ENCODE assay signal across 8 mouse cellular contexts in the genomic region with DNA sequence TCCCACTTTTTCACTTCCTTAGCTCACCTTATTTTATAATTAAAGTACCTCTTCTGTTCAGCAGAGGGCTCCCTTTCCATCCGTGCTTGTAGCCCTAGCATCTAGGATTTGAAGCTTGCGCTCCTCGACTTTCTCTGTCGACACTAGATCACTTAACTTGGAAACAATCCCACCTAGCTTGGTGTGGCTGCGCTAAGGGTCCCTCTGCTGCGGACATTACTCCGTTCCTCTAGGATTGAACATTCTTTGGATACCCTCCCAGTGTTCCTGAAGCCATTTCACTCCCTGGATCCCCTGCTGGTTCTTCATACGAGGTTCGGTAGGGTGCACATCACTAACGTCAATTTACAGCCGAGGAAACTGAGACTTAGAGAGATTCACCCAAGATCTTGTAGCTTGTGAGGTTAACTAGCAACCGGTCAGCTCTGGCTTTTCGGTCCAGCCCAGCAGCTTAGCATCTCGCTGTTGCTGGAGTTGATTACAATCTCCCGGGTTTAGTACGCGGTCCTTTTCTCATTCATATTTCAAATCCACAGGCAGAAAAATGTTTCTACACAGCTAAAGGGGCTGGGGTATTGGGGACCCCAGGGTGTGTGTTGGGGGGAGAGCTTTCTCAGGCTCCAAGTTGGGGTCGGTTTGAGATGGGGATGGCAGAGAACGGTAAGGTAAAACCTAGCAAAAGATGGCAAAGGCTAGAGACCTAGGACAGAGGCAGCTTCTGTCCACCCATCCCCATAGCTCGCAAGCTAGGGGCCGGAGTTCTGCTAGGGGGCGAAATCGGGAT. TPM values are rescaled to one million over a fixed set of nuclear protein-coding genes. Genes with fewer than 3 reads are reported as not detected.
DNase-seq lines count a peak whose midpoint lies in the region; ATAC-seq lines count a peak whose summit lies in the region.

No protein-coding gene starts in this region.

- no peaks in the 10 kb centered on the region for H3K9me3 ChIP-seq in embryonic facial prominence, embryonic 15.5 days (replicated peaks)
- H3K9me3 ChIP-seq in lung, embryonic 16.5 days (ENCODE audit: control insufficient read depth, low read length): no peaks in the 10 kb centered on the region

- H3K4me2 ChIP-seq in embryonic facial prominence, embryonic 15.5 days (replicated peaks): peak overlapping the region; percentile 98
- peak overlapping the region; percentile 97 for H3K4me2 ChIP-seq in lung, embryonic 16.5 days (ENCODE audit: low read depth, low read length)

- peaks cover 31% of the 10 kb centered on the region for H3K4me1 ChIP-seq in embryonic facial prominence, embryonic 15.5 days
- peaks cover 17% of the 10 kb centered on the region; the same call in 1 of the 2 replicates for H3K4me1 ChIP-seq in lung, embryonic 16.5 days (replicated peaks; ENCODE audit: control insufficient read depth, insufficient read depth, low read length)

- under 1% methylated on average over 23 of the region's 23 CpGs for WGBS in embryonic facial prominence, embryonic 15.5 days
- WGBS in lung, embryonic 16.5 days: under 1% methylated on average over 23 of the region's 23 CpGs

- no peak overlapping the region for H3K27ac ChIP-seq in embryonic facial prominence, embryonic 15.5 days (replicated peaks)
- no peak overlapping the region for H3K27ac ChIP-seq in lung, embryonic 16.5 days (ENCODE audit: low read length)

- ATAC-seq in embryonic facial prominence, embryonic 15.5 days (ENCODE audit: insufficient number of reproducible peaks, low FRiP score, low TSS enrichment, low read depth): no peak
- peak; percentile 37 to 53; a peak in 2 of 4 replicates for ATAC-seq in hematopoietic stem cell, adult 5-6 weeks (replicated peaks in 1 of 2; ENCODE audit: insufficient read depth in 1 of 2, low FRiP score in 2 of 2, low TSS enrichment in 1 of 2, low read depth in 1 of 2, poor library complexity in 2 of 2, severe bottlenecking in 2 of 2)
- 0 out of 2 replicates have a peak, but pooled peaks have one; percentile 37 for ATAC-seq in lung, embryonic 16.5 days (ENCODE audit: low read depth)

- H3K9ac ChIP-seq in embryonic facial prominence, embryonic 15.5 days: no peak overlapping the region
- H3K9ac ChIP-seq in lung, embryonic 16.5 days (ENCODE audit: low read length): no peak overlapping the region; the same call in 1 of the 2 replicates

- peak overlapping the region; percentile 59 for H3K4me3 ChIP-seq in embryonic facial prominence, embryonic 15.5 days (replicated peaks)
- H3K4me3 ChIP-seq in lung, embryonic 16.5 days (ENCODE audit: low read length): peak overlapping the region; percentile 59

- H3K27me3 ChIP-seq in embryonic facial prominence, embryonic 15.5 days: peaks cover 73% of the 10 kb centered on the region
- peaks cover 54% of the 10 kb centered on the region for H3K27me3 ChIP-seq in lung, embryonic 16.5 days (ENCODE audit: control insufficient read depth, insufficient read depth, low read depth, low read length)

- peak; percentile 9 for DNase-seq in urinary bladder, postnatal 25 days (ENCODE audit: low spot score)
- no peak for DNase-seq in urinary bladder, adult 2 months (ENCODE audit: low spot score)
- peak; percentile 46 for DNase-seq in layer of hippocampus, adult 9-10 months (ENCODE audit: low spot score)
- DNase-seq in right cerebral cortex, postnatal 10 days (ENCODE audit: low spot score in 2 of 2): peak; percentile 62 to 69
- no peak for DNase-seq in MN1 (ENCODE audit: low spot score)

- H3K36me3 ChIP-seq in embryonic facial prominence, embryonic 15.5 days: no peaks in the 10 kb centered on the region
- no peaks in the 10 kb centered on the region for H3K36me3 ChIP-seq in lung, embryonic 16.5 days (ENCODE audit: control insufficient read depth, insufficient read depth, low read length)

RNA-seq across cellular contexts. Expression of a gene that starts 0.4 kb away (rescaled TPM):
- polyA plus RNA-seq in urinary bladder, adult 2 months (2012; rRNA removed): 0.59 and 1.9 TPM in 2 replicates
- 6.3 and 6.8 TPM in 2 replicates for polyA plus RNA-seq in embryonic facial prominence, embryonic 15.5 days (2015; fragmentation: Nextera tagmentation; extraction: Ambion mirVana)
- total RNA-seq in hematopoietic stem cell, adult 5-6 weeks (2017): not detected in 2 replicates
- polyA plus RNA-seq in lung, embryonic 16.5 days (2015; fragmentation: Nextera tagmentation; extraction: Ambion mirVana): 2.4 and 3.1 TPM in 2 replicates

RNA-seq across cellular contexts. Expression of a gene that starts 49.9 kb away (rescaled TPM):
- polyA plus RNA-seq in urinary bladder, adult 2 months (2012; rRNA removed): 15.6 and 18.6 TPM in 2 replicates
- 44.2 and 47.5 TPM in 2 replicates for polyA plus RNA-seq in embryonic facial prominence, embryonic 15.5 days (2015; fragmentation: Nextera tagmentation; extraction: Ambion mirVana)
- 3.1 and 4.8 TPM in 2 replicates for total RNA-seq in hematopoietic stem cell, adult 5-6 weeks (2017)
- polyA plus RNA-seq in lung, embryonic 16.5 days (2015; fragmentation: Nextera tagmentation; extraction: Ambion mirVana): 39.0 and 40.3 TPM in 2 replicates

Comparison
In these comparisons a context has a peak if more than half of its experiments do, and no peak if none do; other contexts are left out.
1. DNase-seq: peak in urinary bladder, postnatal 25 days (single experiment), layer of hippocampus, adult 9-10 months (single experiment) and right cerebral cortex, postnatal 10 days (2 of 2); none in urinary bladder, adult 2 months (single experiment) and MN1 (single experiment).